Mouse (Mus musculus) neural tube, embryonic 15.5 days (tissue): ENCODE results near the gene Nat8f4. TPM values are rescaled to one million over a fixed set of nuclear protein-coding genes. Genes with fewer than 3 reads are reported as not detected.
"Not testable (repeated sequence)": the region's sequence is repeated elsewhere in the genome, so short reads cannot be mapped to it uniquely, and the experiment has no call there.

Experiments
- ATAC-seq: fragments of 200-750 bp; cut with Nextera tagmentation; 2 replicates; pipeline ENCODE4 v1.8.0; 2017; ENCODE audit warnings: mild to moderate bottlenecking, moderate TSS enrichment, moderate library complexity; ENCODE audit not compliant: low FRiP score
- H3K27ac ChIP-seq: fragments of 300-500 bp; sonication (generic); replicated peaks from 2 replicates; pipeline ENCODE4 v1.5.1; 2015; ENCODE audit warnings: mild to moderate bottlenecking, inconsistent platforms
- H3K27me3 ChIP-seq: fragments of 300-500 bp; sonication (generic); replicated peaks from 2 replicates; pipeline ENCODE4 v1.6.1; 2015; ENCODE audit warnings: inconsistent platforms
- H3K36me3 ChIP-seq: fragments of 300-500 bp; sonication (generic); 2 replicates; pipeline ENCODE4 v1.6.1; 2015; ENCODE audit warnings: inconsistent platforms
- H3K4me1 ChIP-seq: fragments of 300-500 bp; sonication (generic); 2 replicates; pipeline ENCODE4 v1.6.1; 2015; ENCODE audit warnings: inconsistent platforms
- H3K4me2 ChIP-seq: fragments of 300-500 bp; sonication (generic); 2 replicates; pipeline ENCODE4 v1.6.1; 2015; ENCODE audit warnings: inconsistent platforms, mild to moderate bottlenecking, moderate library complexity
- H3K4me3 ChIP-seq: fragments of 300-500 bp; sonication (generic); replicated peaks from 2 replicates; pipeline ENCODE4 v1.5.1; 2015; ENCODE audit warnings: mild to moderate bottlenecking, inconsistent platforms
- H3K9ac ChIP-seq: fragments of 300-500 bp; sonication (generic); replicated peaks from 2 replicates; pipeline ENCODE4 v1.6.1; 2015; ENCODE audit warnings: mild to moderate bottlenecking, inconsistent platforms
- H3K9me3 ChIP-seq: fragments of 300-500 bp; sonication (generic); replicated peaks from 2 replicates; pipeline ENCODE4 v1.6.1; 2016; ENCODE audit warnings: inconsistent platforms
- WGBS: fragments of 180-500 bp; shearing (Covaris S2); methylation state at CpG from one replicate; pipeline ENCODE4 v1.1.7; 2015; ENCODE audit warnings: mixed read lengths; 5-methylcytosine and 5-hydroxymethylcytosine counted together
- polyA plus RNA-seq: library from polyadenylated mRNA; unstranded; fragments of >200 nt; fragmentation: Nextera tagmentation; extraction: Ambion mirVana; gene quantifications from 2 replicates; pipeline ENCODE4 v1.2.1, GENCODE M21; 2015

Nat8f4 gene
- polyA plus RNA-seq, 1 experiment from 2014 or later: 4.8 TPM

DNA sequence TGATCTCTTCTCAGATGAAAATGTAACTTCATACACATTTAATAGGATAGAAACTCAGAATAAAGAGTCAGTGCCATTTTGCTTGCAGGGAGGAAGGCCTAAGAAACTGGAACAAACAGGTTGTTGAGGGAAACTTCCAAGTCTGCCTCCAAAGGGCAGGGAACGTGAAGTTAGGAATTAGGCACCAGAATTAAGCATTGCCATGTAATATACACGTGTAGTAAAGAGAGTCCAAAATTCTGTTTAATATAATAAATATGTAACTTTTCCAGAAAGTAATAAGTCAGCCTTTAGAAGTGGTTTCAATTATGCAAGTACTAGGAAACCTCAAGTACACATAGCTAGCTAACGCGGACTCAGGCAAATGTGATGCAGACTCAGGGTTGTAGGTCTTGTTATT, 14.7 kb upstream of the Nat8f4 start:
- no peak overlapping the region for H3K4me2 ChIP-seq
- H3K4me1 ChIP-seq: peaks cover 12% of the 10 kb centered on the region
- no peak overlapping the region for H3K9ac ChIP-seq
- no peaks in the 10 kb centered on the region for H3K9me3 ChIP-seq
- H3K36me3 ChIP-seq: peaks cover 29% of the 10 kb centered on the region
- H3K27me3 ChIP-seq: no peaks in the 10 kb centered on the region
- H3K4me3 ChIP-seq: no peak overlapping the region
- 95% methylated on average over 4 of the region's 4 CpGs for WGBS
- no peak for ATAC-seq
- H3K27ac ChIP-seq: no peak overlapping the region

DNA sequence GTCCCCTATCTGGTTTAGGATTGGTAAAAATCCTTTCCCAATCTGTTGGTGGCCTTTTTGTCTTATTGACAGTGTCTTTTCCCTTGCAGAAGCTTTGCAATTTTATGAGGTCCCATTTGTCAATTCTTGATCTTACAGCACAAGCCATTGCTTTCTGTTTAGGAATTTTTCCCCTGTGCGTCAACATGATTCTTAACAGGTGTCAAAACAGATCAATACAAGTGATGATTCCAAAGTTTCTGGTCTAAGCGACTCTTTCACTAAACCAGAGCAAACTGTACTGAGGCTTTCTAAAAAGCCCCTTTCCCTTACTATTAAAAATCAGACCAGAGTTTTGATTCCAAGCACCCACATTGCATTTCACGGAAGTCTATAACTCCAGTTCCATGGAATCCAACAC, 13.7 kb upstream of the Nat8f4 start:
- not testable (repeated sequence) for H3K27me3 ChIP-seq, H3K4me3 ChIP-seq, H3K9ac ChIP-seq, ATAC-seq, H3K27ac ChIP-seq, H3K9me3 ChIP-seq, H3K4me2 ChIP-seq
- WGBS: 99% methylated on average over 3 of the region's 3 CpGs
- Histone ChIP-seq H3K4me1 (peaks cover 18% of the 10 kb centered on the region), H3K36me3 (peaks cover 23% of the 10 kb centered on the region)

GRCm38 (mm10) chr6:85916596-85916995, 11.9 kb upstream of the Nat8f4 start:
- H3K36me3 ChIP-seq: peaks cover 9% of the 10 kb centered on the region; the same call in 1 of the 2 replicates
- H3K27ac ChIP-seq: peak overlapping the region; percentile 88
- no peaks in the 10 kb centered on the region for H3K9me3 ChIP-seq
- no peaks in the 10 kb centered on the region for H3K27me3 ChIP-seq
- WGBS: 88% methylated on average over 6 of the region's 6 CpGs
- H3K4me2 ChIP-seq: peak overlapping the region; percentile 75
- peak overlapping the region; percentile 66 for H3K4me3 ChIP-seq
- peak overlapping the region; percentile 76 for H3K9ac ChIP-seq
- no peak for ATAC-seq
- peaks cover 18% of the 10 kb centered on the region for H3K4me1 ChIP-seq

GRCm38 (mm10) chr6:85915539-85916513, 11.1 kb upstream of the Nat8f4 start, which contains the start of gene Nat8f1:
Gene Nat8f1, minus strand, starts transcription at chr6:85915687.
- peak within 1 kb of the TSS; percentile 76 for H3K9ac ChIP-seq
- H3K4me3 ChIP-seq: peak within 1 kb of the TSS; percentile 66
- H3K27me3 ChIP-seq, H3K36me3 ChIP-seq, H3K9me3 ChIP-seq: not testable (repeated sequence)
- H3K4me2 ChIP-seq: peak within 1 kb of the TSS; percentile 75
- peak within 1 kb of the TSS; percentile 88 for H3K27ac ChIP-seq
- H3K4me1 ChIP-seq: peaks cover 18% of the 10 kb centered on the region
- ATAC-seq: peak; percentile 98
- WGBS: under 1% methylated on average over 55 of the region's 61 CpGs

DNA sequence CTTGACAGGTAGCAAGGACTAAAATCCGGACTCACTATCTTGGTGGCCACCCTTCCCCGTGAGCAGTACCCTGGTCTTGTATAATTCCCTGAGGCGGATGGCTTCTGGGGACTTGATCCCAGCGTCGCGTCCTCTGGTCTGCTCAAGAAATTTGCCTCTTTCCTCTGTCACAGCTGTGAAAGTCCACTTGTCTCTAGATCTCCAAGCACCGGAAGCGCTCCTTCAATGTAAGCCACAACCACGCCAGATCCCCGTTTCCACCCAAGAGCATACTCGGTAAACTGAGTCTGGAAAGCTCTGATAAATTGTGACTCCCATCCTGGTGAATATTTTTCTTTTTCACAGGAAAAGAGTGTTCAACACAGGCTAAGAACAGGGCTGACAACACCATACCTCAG, 10.5 kb upstream of the Nat8f4 start:
- peak; percentile 23 for ATAC-seq
- 3% methylated on average over 11 of the region's 11 CpGs for WGBS

GRCm38 (mm10) chr6:85911587-85911986, 6.9 kb upstream of the Nat8f4 start, which contains the start of gene Tprkb:
Gene Tprkb, plus strand, starts transcription at chr6:85911865.
- H3K9ac ChIP-seq: no peak within 1 kb of the TSS
- no peak within 1 kb of the TSS for H3K4me2 ChIP-seq
- H3K4me3 ChIP-seq: no peak within 1 kb of the TSS
- H3K27me3 ChIP-seq: no peaks in the 10 kb centered on the region
- H3K27ac ChIP-seq: no peak within 1 kb of the TSS
- peaks cover 17% of the 10 kb centered on the region for H3K4me1 ChIP-seq
- ATAC-seq: no peak
- no peaks in the 10 kb centered on the region for H3K9me3 ChIP-seq
- no peaks in the 10 kb centered on the region for H3K36me3 ChIP-seq
- WGBS: 88% methylated on average over 3 of the region's 3 CpGs

More for the DNA sequence above, 10.5 kb upstream of the Nat8f4 start:
- Histone ChIP-seq H3K27me3 (no peaks in the 10 kb centered on the region), H3K27ac (peak overlapping the region; percentile 88), H3K9me3 (no peaks in the 10 kb centered on the region), H3K9ac (peak overlapping the region; percentile 76), H3K36me3 (no peaks in the 10 kb centered on the region), H3K4me1 (peaks cover 18% of the 10 kb centered on the region), H3K4me3 (peak overlapping the region; percentile 66), H3K4me2 (peak overlapping the region; percentile 75)

- Histone ChIP-seq H3K4me1 (peaks cover 9% of the 10 kb centered on the region), H3K27ac (no peak overlapping the region), H3K27me3 (no peaks in the 10 kb centered on the region), H3K36me3 (no peaks in the 10 kb centered on the region), H3K9ac (no peak overlapping the region), H3K4me3 (no peak overlapping the region), H3K4me2 (no peak overlapping the region), H3K9me3 (no peaks in the 10 kb centered on the region)
- 94% methylated on average over 1 of the region's 1 CpGs for WGBS
- no peak for ATAC-seq
Observed at GRCm38 (mm10) chr6:85909704-85910103, 5.0 kb upstream of the Nat8f4 start.

DNA sequence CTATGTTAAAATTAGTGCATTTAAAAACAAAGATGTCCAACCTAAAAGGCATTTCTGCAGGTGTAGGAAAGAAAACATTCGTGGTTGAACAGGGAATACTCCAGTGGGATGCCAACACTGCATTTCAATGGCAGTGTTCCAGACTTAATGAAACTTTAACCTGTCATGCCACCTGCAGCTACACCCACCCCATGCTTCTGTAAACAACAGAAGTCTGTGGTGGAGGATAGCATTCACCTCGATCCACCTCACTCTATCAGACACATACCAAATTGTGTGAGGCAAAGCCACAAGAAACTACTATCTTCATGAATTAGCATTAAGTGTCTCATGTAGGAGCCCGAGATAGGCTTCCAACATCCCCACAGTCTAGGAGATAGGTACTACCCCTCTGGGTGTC, 3.7 kb upstream of the Nat8f4 start:
- no peaks in the 10 kb centered on the region for H3K9me3 ChIP-seq
- no peak overlapping the region for H3K9ac ChIP-seq
- no peaks in the 10 kb centered on the region for H3K36me3 ChIP-seq
- no peak overlapping the region for H3K4me2 ChIP-seq
- H3K27ac ChIP-seq: no peak overlapping the region
- 78% methylated on average over 3 of the region's 3 CpGs for WGBS
- no peaks in the 10 kb centered on the region for H3K4me1 ChIP-seq
- no peak overlapping the region for H3K4me3 ChIP-seq
- no peaks in the 10 kb centered on the region for H3K27me3 ChIP-seq
- no peak for ATAC-seq

DNA sequence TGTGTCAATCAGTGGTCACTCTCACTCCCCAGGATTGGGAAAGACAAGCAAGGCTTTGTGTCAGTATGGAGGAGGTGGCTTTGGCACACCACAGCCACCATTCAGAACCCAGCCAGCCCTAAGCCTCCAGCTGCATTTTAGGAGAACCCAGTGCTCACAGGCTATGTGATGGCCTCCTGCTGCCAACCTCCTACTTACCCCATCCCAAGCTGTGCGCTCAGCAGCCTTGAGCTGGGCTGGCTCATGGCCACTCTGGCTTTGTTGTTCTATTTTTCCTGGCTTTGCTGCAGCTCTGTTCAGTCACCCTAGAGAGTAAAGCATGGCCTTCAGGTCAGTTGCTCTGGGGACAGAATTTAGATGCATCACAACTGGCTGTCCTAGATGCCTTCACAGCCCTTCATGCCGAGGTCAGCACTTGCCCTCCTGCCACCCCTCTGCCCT, 2.2 kb upstream of the Nat8f4 start:
- not testable (repeated sequence) for H3K4me1 ChIP-seq, H3K4me3 ChIP-seq, H3K9ac ChIP-seq, H3K4me2 ChIP-seq, H3K27me3 ChIP-seq, H3K9me3 ChIP-seq, H3K36me3 ChIP-seq
- peak; percentile 46; the same call in 1 of the 2 replicates for ATAC-seq
- WGBS: 63% methylated on average over 2 of the region's 2 CpGs
- H3K27ac ChIP-seq: 0 out of 2 replicates have a peak overlapping the region, but pooled peaks have one; percentile 9

DNA sequence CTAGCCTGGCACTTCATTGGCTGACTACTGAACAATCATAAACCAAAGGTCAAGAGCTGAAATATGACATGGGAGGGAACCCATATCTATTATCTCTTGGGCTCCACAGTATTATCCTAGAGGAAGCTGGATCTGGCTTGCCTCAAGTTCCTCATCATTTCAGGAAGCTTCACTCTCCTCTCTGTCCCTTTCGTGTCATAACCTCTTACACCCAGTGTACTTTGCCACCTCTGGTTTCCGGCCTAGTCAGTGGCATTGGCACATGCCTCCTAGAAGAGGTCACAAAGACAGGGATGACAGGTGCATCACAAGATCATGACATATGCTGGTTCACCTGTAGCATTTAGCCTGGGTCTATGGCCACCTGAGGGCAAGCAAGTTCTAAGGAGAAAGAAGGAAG, 2.4 kb downstream of the Nat8f4 start:
- H3K27me3 ChIP-seq: no peaks in the 10 kb centered on the region
- H3K27ac ChIP-seq: no peak overlapping the region
- 95% methylated on average over 2 of the region's 2 CpGs for WGBS
- H3K4me1 ChIP-seq: no peaks in the 10 kb centered on the region
- no peak overlapping the region for H3K4me3 ChIP-seq
- no peak overlapping the region for H3K9ac ChIP-seq
- H3K9me3 ChIP-seq: no peaks in the 10 kb centered on the region
- no peak for ATAC-seq
- no peaks in the 10 kb centered on the region for H3K36me3 ChIP-seq
- H3K4me2 ChIP-seq: no peak overlapping the region

- not testable (repeated sequence) for ATAC-seq, H3K27me3 ChIP-seq, H3K4me3 ChIP-seq, H3K36me3 ChIP-seq, H3K9ac ChIP-seq, H3K4me1 ChIP-seq, H3K4me2 ChIP-seq, H3K27ac ChIP-seq, H3K9me3 ChIP-seq
- 78% methylated on average over 7 of the region's 8 CpGs for whole genome bisulfite sequencing
Observed at GRCm38 (mm10) chr6:85898596-85899475, 5.8 kb downstream of the Nat8f4 start.
